Mouse (Mus musculus): ENCODE results near the gene Tnnc1.

- TF ChIP-seq POLR2A (IDR thresholded peaks at IDR 0.05; ENCODE audit: low read depth, low read length) (no peak), CTCF (IDR thresholded peaks at IDR 0.05; ENCODE audit: extremely low read depth, insufficient read length, insufficient replicate concordance, low read depth, low read length) (no peak)
These were observed 44.0 kb downstream of the Tnnc1 start for GRCm38 (mm10) chr14:31252091-31252490.
